Mouse (Mus musculus): ENCODE data around the gene Dolpp1. TPM values are rescaled to one million over a fixed set of nuclear protein-coding genes. Genes with fewer than 3 reads are reported as not detected.

Gene Dolpp1
- total RNA-seq (2015; ENCODE audit: low replicate concordance) (4.6 and 14.1 TPM in 2 replicates), total RNA-seq (2017; ENCODE audit: low replicate concordance) (5.4 and 20.9 TPM in 2 replicates)

DNA sequence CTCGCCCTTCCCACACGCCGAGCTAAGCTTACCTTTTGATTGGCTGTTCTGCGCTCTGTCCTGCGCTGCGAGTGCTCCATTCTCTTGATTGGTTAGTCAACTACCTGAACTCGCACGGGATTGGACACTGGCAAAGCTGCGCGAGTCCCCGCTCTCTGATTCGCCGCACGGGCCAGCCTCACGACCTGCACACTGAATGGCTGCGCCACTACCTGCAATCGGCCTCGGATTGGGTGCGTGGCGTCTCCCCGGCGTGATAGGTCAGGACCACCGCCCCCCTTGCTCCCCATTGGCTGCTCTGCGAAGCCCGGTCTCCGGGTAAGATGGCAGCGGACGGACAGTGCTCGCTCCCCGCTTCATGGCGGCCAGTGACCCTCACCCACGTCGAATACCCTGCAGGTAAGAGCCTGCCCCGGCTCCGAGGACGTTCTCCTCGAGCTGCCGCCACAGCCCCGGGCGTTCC lies at the start of gene Dolpp1:
TSS of gene Dolpp1 (plus strand) at position 141 of the 463 bp plus-strand sequence.
- ATAC-seq (replicated peaks; ENCODE audit: low FRiP score, poor library complexity, severe bottlenecking): peak; percentile 93

DNA sequence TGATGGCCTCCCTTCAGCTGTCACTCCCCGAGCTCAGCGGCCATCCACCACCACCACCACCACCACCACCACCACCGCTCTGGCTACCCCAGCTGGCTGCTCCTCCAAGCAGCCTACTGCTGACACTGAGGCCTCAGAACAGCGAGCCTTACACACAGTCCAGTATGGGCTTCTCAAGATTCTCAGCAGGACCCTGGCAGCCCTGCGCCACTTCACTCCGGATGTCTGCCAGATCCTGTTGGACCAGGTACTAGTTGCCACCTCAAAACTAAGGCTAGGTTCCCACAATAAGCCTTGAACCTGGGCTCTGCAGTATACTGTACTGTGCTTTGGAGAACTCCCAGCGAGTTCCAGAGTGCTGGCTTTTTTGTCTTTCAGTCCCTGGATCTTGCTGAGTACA lies 49.5 kb upstream of the Dolpp1 start:
- ATAC-seq (replicated peaks; ENCODE audit: low FRiP score, poor library complexity, severe bottlenecking): no peak

DNA sequence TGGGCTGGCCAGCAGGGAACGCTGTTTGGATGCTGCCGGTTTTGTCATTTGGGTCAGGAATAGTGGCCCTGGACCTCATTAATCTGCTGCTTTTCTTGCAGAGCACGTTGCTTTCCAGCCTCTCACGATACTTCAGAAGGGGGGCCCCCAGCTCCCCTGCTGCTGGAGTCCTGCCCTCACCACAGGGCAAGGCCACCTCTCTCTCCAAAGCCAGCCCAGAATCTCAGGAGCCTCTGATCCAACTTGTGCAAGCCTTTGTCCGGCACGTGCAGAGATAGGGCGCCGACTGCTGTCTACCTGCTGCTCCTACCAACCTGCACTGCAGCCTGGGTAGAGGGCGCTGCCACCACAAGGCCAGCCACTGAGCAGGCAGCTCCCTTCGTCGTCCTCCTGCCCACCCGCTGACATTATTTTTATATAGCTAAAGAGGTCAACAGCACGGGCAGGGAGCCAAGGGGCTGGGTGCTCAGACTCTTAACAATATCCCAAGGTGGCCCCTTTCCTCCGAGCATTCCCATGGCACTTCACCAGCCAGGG lies 48.4 kb upstream of the Dolpp1 start:
- ATAC-seq (replicated peaks; ENCODE audit: low FRiP score, poor library complexity, severe bottlenecking): no peak

DNA sequence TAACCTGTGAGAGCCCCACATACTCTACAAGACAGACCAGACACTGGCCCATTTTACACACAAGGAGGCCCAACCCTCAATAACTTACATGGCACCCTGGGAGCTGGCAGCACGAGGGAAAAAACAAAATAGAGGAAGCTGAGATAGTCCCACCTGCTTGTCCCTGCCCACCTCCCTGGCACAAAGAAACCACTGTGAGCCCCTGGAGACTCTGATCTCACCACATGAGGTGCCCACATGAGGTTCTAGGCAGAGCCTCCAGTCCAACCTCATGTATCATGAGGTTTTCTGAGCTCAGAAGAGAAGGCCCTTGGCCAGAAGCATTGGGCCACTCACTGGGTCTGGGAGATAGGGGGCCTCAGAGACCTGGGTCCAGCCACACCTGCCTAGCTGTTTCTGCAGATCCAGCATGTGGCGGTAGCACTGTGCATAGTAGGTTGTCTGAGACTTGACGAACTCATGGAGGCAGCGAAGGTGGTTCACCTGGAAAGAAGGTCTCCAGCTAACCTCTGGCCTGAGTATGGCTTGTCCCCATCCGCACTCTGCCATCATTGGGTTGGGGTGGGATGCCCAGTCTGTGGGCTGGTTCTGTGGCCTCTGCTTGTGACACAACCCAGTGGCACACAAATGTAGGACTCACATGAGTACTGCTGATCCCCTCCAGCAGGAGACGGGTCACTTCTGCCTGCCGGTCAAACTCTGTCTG lies 45.9 kb upstream of the Dolpp1 start:
- ATAC-seq (replicated peaks; ENCODE audit: low FRiP score, poor library complexity, severe bottlenecking): no peak

DNA sequence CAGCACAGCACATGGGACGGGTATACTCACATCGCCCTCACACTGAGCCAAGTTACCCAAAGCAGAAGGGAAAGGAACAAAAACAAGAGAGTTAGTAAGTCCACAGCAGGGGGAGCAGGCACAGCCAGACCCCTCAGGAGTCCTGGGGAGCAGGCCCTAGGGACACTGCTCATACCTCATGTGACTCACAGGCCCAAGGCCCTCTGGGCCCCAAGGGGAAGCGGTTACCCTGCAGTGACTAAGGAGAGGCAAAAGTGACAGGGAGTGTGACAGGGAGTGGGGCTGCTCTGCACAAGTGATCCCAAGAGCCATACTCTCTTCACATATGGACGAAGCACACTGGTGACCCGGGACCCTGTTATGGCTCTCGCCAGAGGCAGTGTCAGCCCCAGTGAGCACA lies 42.9 kb upstream of the Dolpp1 start:
- no peak for ATAC-seq (replicated peaks; ENCODE audit: low FRiP score, poor library complexity, severe bottlenecking)

DNA sequence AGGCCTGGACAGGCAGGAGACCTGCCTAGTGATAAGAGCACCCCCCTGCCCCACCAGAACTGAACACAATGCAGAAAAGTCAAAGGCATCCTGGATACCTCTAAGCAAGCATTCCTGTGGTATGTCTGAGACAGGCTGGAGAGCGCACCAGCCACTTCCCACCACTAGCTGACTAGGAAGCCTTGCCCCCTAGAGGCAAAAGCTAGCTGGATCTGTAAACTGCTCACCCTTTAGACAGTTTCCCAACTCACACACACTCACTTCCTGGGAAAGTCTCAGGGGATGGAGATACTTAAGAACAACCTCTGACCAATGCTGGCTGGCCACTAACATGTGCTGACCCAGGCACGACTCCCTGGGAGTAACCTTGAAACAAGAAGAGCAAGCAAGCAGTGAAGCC lies 40.9 kb upstream of the Dolpp1 start:
- ATAC-seq (replicated peaks; ENCODE audit: low FRiP score, poor library complexity, severe bottlenecking): no peak

DNA sequence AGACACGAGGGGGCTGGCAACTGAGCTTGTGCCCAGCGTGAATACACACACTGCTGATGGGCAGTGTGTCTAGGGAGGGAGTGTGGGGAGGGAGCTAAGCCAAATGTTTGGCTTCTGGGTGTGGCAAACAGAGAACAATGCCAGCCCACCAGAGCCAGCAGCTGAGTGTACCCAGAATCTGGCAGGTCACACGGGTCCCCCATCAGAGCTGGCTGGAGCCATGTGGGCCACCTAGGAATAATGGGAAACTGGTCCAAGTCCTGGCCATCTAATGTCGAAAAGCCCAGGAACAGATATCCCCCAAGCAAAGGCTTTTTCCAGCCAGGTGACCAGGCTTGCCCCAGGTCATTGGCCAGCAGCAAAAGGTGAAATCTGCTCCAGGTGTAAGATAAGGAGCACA lies 36.2 kb upstream of the Dolpp1 start:
- no peak for ATAC-seq (replicated peaks; ENCODE audit: low FRiP score, poor library complexity, severe bottlenecking)

DNA sequence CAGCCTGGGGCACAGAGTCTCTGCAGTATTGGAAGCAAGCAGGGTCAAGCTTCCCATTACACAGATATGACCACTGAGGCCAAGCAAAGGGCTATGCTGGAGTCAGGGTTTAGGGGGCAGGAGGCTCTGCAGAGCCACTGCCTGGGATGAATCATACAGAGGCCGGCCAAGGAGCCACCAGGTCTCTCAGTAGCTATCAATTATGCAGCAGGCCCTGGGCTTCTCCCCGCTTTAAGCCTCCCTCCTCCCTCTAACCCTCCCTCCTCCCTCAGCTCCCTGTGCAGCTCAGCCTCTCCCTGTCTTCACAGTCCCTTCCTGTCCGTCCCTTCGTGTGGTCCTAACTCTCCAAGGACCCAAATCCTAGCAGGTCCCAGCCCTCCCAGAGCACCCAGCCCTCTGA lies 35.8 kb upstream of the Dolpp1 start:
- ATAC-seq (replicated peaks; ENCODE audit: low FRiP score, poor library complexity, severe bottlenecking): no peak

DNA sequence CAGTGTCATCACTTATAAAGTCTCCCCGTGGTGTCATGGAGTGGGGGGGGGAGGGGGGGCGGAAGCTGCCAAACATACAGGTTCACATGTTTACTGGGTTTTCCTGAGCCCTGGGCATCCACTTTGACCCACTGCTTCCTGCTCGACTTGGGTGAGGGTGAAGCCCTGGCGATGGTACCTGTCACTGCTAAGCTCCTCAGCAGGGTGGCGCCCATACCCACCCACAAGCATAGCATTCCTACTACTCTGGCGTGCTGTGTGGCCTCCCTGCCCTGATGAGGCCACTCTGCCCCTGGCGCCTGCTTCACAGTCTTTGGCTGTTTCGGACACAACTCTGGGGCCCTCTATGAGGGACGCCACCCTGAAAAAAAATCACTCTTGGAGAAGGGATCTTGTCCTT lies 35.1 kb upstream of the Dolpp1 start:
- ATAC-seq (replicated peaks; ENCODE audit: low FRiP score, poor library complexity, severe bottlenecking): no peak

DNA sequence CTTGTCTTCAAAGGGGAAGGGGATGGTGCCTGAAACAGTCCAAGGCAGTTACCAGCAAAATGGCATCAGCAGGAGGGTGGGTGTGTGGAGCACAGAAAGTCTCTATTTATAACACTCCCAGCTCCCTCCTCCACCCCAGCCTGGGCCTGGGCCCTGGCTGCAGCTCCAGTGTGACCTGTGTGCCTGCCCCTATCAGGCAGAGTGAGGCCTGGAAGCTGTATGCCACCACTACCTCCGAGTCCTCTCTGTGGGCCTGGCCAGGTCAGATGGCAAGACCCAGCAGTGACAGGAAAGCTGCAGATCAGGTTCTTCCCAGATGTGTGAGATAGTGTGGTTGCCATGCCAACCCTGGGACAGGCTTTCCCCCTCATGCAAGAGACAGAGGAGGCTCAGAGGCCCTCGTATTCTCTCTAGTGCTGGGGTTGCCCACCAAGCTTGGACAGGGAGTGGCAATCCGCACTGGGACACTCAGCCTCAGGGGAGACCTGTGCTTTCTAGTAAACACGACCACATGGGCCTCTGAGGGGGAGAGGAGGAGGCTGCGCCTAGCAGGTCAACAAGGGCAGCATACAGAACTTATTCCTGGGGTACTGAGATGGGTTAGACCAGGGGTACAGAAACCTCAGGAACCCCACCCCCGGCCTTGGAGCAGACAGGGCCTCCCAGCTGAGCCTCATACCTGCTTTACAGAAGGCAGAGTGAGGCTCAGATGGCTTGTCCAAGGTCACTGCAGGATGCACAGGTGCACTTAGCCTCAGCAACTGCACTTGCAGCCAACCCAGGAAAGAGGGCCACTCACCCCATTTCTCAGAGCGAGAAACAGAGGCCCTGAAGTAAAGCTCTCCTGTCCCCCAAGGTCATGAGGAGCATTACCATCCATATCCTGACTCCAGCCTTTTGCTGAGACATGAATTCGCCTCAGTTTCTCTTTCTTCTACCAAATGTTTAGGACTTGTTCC lies 34.2 kb upstream of the Dolpp1 start:
- ATAC-seq (replicated peaks; ENCODE audit: low FRiP score, poor library complexity, severe bottlenecking): no peak

DNA sequence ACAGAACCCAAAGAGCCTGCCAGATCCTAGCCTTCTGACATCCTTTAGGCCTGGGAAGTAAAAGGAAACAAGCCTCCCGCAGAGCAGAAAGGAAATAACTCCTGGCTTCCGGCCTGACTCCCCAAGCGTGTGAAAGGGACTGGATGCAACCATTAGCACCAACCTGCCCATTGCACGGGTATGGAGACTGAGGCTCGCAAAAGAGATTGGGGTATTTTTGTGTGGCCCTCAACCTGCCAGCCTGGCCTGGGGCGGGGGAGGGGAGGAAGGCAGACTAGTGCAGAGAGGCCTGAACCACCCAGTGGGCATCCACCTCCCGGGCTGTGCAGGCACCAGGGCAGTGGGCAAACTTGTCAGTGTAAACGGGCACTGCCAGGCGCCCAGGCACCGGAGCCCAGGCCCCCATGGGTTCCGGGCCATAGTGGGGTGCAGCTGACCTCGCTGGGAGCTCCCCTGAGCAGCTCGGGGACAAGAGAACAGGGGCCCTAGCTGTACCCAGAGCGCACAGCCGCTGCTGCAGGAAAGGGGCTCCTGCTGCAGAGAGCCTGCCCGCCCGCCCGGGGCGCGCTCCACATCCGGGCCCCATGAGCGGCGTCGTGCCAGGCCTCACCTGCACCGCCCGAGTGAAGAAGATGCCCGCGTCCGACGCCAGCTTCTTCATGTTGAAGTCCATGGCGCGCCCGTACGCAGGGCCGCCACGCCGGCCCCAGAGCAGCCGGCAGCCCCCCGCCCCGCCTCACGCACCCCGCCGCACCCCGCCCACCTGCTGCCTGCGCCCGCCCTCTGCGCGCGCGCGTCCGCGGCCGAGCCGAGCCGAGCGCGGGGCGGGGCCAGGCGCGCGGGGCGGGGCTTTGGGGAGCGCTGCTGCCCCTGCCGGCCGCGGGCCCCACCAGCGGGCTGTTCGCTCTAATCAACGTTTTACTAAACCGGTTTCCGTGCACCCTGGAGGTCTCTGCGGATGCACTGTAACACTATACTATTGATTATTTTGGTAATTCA lies 33.2 kb upstream of the Dolpp1 start, which contains the start of gene Sh3glb2:
TSS of gene Sh3glb2 (minus strand) at position 805 of the 999 bp plus-strand sequence.
- ATAC-seq (replicated peaks; ENCODE audit: low FRiP score, poor library complexity, severe bottlenecking): peak; percentile 56

DNA sequence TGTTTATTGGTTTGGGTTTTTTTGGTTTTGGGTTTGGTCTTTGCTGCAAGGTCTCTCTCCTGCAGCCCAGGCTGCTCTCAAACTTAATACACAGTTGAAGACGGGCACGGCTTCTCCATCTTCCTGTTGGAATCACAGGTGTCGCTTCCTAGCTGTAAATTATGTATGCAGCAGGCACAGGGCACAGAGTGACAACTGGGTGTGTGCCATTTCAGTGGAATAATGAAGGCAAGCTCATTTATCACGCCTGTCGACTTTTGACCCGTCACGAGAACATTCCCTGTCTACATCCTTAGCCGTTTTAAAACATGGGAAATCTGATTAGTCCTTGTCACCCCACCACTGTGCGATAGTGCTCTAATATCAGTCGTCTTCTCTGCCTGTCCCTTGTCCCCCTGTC lies 31.4 kb upstream of the Dolpp1 start:
- no peak for ATAC-seq (replicated peaks; ENCODE audit: low FRiP score, poor library complexity, severe bottlenecking)

DNA sequence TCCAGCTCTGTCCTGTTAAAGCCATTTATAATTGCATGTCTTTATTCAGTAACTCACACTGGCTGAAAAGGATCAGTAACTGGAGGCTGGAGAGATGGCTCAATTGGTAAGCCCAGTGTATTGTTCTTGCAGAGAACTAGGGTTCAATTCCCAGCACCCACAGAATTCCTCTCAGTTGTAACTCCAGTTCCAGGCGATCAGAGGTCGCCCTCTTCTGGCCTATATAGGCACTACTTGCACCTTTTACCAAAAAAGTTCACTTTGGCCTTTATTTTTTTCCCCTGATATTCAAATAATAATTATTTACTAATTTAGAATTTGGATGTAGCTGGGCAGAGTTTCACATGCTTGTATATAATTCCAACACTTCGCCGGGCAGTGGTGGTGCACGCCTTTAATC lies 29.2 kb upstream of the Dolpp1 start:
- ATAC-seq (replicated peaks; ENCODE audit: low FRiP score, poor library complexity, severe bottlenecking): no peak

DNA sequence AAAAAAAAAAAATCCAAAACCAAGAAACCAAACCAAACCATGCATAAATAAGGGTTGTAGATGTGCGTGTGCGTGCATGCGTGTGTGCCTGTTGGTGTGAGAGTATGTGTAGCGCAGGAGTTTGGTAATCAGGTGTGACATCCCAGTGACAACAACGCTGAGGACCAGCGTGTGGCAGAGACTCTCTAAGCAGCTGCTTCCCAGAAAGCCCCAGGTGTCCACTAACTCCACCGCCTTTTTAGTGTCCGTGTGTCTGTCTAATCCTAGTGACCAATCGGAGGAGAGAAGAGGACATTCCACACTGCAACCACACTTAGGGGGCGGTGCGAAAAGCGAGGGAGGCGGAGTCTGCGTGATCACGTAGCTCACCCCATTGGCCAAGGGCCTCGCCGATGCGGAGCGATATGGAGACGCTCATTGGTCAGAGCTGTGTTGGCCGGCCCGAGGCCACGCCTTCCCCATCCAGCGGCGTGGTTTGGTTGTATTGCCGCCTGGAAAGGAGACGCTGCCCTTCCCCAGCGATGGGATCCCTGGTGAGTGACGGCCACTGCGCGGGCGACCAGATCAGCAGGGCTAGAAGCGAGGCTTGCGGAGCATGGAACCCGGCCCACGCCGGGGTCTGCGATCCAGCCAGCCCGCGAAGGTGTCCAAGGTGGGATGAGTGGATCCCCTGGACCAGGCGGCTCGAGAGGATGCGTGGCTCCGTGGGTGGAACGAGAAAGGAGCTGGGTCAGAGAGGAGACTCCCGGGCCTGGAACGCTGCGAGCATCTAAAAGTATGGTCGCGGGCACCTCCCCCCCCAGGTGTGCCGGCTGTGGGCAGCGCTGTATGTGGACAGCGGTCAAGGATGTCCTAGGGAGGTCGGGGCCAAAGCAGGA lies 28.0 kb upstream of the Dolpp1 start, which contains the start of gene Miga2:
TSS of gene Miga2 (plus strand) at position 461 of the 878 bp plus-strand sequence.
- peak; percentile 90 for ATAC-seq (replicated peaks; ENCODE audit: low FRiP score, poor library complexity, severe bottlenecking)

DNA sequence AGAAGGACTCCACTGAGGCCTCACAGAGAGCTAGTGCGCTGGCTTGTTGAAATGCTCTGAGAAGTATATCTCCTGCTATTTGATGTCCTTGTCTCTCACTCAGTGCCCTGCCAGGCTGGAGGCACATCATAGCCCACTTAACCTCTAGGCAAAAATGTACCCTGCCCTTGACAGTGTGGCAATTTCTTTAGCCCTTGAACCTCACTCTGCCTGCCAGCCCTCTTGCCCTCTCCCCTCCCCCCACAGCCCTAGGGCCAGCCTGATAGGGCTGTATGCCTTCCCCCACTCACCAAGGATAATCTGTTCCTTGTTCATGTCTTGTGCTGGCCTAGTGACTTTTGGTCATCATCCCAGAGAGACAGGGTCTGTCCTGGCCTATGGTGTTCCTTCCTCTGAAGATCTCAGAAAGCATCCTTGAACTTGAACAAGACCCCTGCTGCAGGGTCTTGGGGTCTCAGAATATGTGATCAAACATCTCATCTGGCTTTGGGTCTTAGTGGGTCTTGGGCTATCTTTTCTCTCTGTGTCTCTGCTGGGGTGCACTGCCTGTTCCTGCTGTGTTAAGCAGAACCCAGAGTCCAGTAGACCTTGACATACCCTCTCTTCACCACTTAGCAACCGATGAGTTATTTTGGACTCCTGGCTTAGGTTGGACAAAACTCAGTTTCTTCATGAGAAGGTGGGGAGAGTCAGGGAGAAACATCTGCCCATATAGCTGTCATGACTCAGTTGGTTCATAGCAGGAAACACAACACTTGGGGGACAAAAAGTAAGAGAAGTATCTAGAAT lies 26.6 kb upstream of the Dolpp1 start:
- ATAC-seq (replicated peaks; ENCODE audit: low FRiP score, poor library complexity, severe bottlenecking): no peak

DNA sequence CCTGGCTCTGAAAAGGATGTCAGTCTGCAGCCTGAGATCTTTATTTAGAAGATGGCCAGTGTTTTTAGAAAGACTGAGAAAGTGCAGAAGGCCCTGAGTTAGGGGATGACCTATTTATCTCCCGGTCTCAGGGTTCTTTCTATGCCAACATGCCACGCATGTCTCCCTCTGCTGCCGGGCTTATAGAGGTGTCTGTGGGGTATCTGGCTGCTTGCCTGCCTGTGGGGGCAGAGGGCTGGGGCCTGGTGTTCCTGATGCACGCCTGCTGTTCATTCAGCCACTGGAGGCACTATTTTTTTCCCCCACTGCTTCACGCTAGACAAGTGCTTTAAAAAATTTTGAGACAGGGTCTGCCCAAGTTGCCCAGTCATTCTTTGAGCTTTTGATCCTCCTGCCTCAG lies 25.9 kb upstream of the Dolpp1 start:
- ATAC-seq (replicated peaks; ENCODE audit: low FRiP score, poor library complexity, severe bottlenecking): no peak

DNA sequence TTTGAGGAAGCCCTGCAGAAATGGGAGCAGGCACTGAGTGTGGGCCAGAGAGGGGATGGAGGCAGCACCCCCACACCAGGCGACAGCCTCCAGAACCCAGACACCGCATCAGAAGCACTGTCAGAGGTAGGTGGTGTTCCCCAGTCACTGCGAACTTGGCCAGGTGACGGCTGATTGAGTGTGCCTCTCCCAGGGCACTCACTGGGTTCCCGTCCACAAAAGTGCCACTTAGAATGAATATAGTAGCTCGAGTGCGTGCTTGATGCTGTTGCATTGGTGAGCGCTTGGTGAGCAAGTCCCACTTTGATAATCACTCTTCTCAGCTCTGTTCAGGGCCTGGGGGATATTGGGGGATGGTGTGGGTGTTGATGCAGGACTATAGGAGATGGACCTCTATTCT lies 20.5 kb upstream of the Dolpp1 start:
- ATAC-seq (replicated peaks; ENCODE audit: low FRiP score, poor library complexity, severe bottlenecking): no peak

DNA sequence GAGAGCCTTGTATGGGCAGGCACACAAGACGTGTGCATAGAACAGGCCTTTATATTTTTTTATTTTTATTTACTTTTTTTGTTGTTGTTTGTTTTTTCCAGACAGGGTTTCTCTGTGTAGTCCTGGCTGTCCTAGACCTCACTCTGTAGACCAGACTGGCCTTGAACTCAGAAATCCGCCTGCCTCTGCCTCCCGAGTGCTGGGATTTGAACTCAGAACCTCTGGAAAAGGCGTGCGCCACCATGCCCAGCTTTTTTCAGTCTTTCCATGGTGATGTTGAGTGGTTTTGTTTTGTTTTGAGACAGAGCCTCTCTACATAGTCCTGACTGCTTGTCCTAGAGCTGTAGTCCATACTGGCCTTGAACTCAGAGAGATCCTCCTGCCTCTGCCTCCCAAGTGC lies 19.3 kb upstream of the Dolpp1 start:
- no peak for ATAC-seq (replicated peaks; ENCODE audit: low FRiP score, poor library complexity, severe bottlenecking)

Measured in erythroid progenitor cell, adult 5-6 weeks (primary cell).